Mouse (Mus musculus): Measurements from ENCODE around the gene Ddx27. TPM values are rescaled to one million over a fixed set of nuclear protein-coding genes. Genes with fewer than 3 reads are reported as not detected.
A peak's percentile ranks its signal among the peaks of the same experiment; 100 is the strongest.

Ddx27 gene
- 31.1 and 31.6 TPM in 2 replicates for polyA plus RNA-seq (2015; fragmentation: Nextera tagmentation; extraction: Ambion mirVana)

DNA sequence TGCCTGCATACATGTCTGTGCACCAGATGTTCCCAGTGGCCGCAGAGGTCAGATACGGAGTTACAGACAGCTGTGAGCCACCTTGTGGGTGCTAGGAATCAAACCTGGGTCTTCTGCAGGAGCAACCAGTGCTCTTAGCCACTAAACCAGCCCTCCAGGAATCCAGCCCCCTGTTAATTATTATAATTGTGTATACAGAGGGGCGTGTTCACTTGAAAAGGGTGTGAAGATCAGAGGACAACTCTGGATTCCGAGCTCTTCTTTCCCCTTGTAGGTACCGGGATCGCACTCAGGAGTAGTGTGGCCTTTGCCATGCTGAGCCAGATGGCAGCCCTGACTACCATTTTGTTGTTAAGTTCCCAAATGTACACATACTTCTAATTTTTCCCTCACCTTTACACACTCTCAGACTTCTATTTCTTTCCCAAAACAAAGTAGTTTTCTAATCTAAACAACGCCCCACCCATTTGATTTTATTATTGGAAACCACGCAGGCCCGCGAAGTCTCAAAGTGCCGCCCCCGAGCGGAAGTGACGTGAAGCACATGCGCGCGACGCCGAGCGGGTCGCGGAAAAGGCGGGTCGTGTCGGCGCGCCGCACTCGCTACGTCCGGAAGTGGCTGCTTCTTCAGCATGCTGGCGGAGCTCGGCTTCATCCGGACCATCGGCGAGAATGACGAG, at the start of gene Ddx27:
Ddx27 (plus strand) TSS at position 492 of the 680 bp plus-strand sequence.
- Histone ChIP-seq H3K27ac (replicated peaks) (peak within 1 kb of the TSS; percentile 79), H3K9me3 (no peaks in the 10 kb centered on the region), H3K36me3 (peaks cover 24% of the 10 kb centered on the region), H3K4me3 (peak within 1 kb of the TSS; percentile 98), H3K9ac (peak within 1 kb of the TSS; percentile 90), H3K4me1 (peaks cover 19% of the 10 kb centered on the region), H3K27me3 (replicated peaks) (no peaks in the 10 kb centered on the region), H3K4me2 (peak within 1 kb of the TSS; percentile 97)
- peak; percentile 81 for ATAC-seq (ENCODE audit: extremely low read depth, insufficient number of reproducible peaks, low FRiP score, low TSS enrichment)
- WGBS, result 3% methylated on average over 37 of the region's 37 CpGs

DNA sequence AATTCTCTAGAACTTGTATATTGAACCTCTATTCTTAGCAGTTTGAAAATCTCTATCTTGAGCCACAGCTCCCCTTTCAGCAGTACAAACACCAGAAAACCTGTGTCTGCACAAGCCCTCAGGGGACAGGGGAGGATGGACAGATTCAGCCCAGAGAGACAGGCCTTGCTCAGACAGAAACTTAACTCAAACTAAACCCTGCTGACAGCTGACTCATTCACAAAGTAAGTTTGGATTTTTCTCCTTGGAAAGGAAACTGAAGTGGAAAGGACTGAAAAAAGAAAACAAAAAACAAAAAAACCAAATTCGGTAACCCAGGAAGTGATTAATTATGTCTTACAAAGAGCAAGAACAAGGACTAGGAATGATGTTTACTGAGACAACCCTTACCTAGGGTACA, 41.8 kb upstream of the Ddx27 start:
- H3K9me3 ChIP-seq, result no peaks in the 10 kb centered on the region
- no peak overlapping the region for H3K9ac ChIP-seq
- WGBS, result 85% methylated on average over 1 of the region's 1 CpGs
- peaks cover 53% of the 10 kb centered on the region for H3K4me1 ChIP-seq
- H3K27ac ChIP-seq (replicated peaks), result 0 out of 2 replicates have a peak overlapping the region, but pooled peaks have one; percentile 12
- H3K36me3 ChIP-seq, result no peaks in the 10 kb centered on the region
- H3K4me2 ChIP-seq, result no peak overlapping the region
- no peaks in the 10 kb centered on the region for H3K27me3 ChIP-seq (replicated peaks)
- no peak for ATAC-seq (ENCODE audit: extremely low read depth, insufficient number of reproducible peaks, low FRiP score, low TSS enrichment)
- no peak overlapping the region for H3K4me3 ChIP-seq

DNA sequence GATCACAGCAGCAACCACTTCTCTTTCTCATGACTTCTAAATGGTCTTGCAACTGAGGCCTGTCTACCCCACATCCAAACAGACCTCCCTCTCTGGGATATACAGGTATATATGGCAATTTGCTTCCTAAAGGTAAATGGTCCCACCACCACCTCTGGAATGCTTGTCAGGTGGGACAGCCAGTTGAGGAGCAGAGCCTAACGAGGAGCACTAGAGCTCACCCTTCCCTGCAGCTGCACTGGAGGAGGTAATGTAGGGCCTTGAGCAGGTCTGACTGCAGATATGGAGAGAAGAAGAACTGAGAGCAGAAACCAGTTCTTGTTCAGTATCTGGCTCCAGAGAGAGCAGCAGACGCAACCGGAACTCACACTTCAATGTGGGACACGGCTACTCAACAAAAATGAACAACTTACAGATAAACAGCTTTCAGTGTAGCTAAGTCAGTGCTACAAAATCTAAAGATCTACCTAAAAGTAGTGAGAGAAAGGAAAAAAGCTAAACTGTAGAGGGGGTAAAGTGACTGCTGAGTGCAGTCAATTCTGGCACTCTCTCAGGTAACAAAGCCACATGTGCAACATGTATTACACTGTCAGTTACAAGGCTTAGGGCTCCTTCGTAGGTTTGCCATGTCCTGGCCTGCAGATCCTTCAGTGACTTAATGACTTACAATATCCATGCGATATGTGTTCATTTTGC, 40.7 kb upstream of the Ddx27 start:
- Histone ChIP-seq H3K4me3 (no peak overlapping the region), H3K4me2 (no peak overlapping the region), H3K4me1 (peaks cover 42% of the 10 kb centered on the region), H3K9ac (no peak overlapping the region; the same call in 1 of the 2 replicates), H3K27ac (replicated peaks) (0 out of 2 replicates have a peak overlapping the region, but pooled peaks have one; percentile 6), H3K36me3 (no peaks in the 10 kb centered on the region), H3K27me3 (replicated peaks) (no peaks in the 10 kb centered on the region), H3K9me3 (no peaks in the 10 kb centered on the region)
- 72% methylated on average over 6 of the region's 6 CpGs for WGBS
- ATAC-seq (ENCODE audit: extremely low read depth, insufficient number of reproducible peaks, low FRiP score, low TSS enrichment), result no peak

DNA sequence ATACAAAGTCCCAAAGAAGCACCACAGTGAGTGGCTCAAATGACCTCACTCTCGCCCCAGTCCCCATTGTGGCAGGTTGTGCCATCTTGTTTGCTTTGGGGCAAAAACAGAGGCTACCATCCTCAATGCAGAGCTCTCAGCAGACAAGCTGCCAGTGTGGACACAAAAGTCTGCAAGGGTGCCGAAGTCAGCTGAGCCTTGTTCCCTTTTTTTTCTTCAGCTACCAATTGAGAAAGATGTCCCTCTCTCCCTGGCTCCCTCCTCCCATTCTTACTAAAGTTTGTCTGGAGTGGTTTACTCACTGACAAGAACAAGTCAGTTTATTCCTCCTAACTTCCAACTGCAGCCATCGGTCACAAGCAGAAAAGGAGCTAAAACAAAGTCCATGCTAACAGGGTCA, 38.6 kb upstream of the Ddx27 start:
- WGBS, result 65% methylated on average over 3 of the region's 3 CpGs
- Histone ChIP-seq H3K9me3 (no peaks in the 10 kb centered on the region), H3K27ac (replicated peaks) (peak overlapping the region; percentile 62), H3K4me1 (peaks cover 36% of the 10 kb centered on the region), H3K27me3 (replicated peaks) (no peaks in the 10 kb centered on the region), H3K36me3 (no peaks in the 10 kb centered on the region), H3K4me2 (peak overlapping the region; percentile 43), H3K9ac (peak overlapping the region; percentile 67), H3K4me3 (no peak overlapping the region)
- ATAC-seq (ENCODE audit: extremely low read depth, insufficient number of reproducible peaks, low FRiP score, low TSS enrichment), result no peak

DNA sequence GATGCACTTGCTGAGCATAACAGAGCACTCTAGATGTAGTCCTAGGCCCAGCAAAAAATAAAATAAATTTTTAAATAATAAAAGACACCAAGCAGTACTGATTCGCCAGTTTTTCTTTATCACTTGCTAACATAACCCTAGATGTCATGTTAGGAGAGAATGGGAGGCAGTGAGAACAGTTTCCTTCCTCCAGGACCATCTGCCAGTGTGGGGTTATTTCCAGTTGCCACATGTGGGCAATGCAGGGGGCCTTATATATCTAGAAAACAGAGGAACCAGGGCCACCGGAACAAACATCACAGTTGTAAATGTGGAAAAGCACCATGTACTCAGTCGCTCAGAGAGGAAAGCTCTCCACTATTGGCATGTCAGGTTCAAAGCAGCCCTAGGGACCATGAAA, 37.5 kb upstream of the Ddx27 start:
- no peaks in the 10 kb centered on the region for H3K27me3 ChIP-seq (replicated peaks)
- H3K36me3 ChIP-seq, result no peaks in the 10 kb centered on the region
- no peak for ATAC-seq (ENCODE audit: extremely low read depth, insufficient number of reproducible peaks, low FRiP score, low TSS enrichment)
- H3K4me3 ChIP-seq, result no peak overlapping the region
- WGBS, result 62% methylated on average over 3 of the region's 3 CpGs
- H3K9me3 ChIP-seq, result no peaks in the 10 kb centered on the region
- peak overlapping the region; percentile 62; the same call in 1 of the 2 replicates for H3K27ac ChIP-seq (replicated peaks)
- H3K4me1 ChIP-seq, result peaks cover 41% of the 10 kb centered on the region
- no peak overlapping the region for H3K4me2 ChIP-seq
- no peak overlapping the region; the same call in 1 of the 2 replicates for H3K9ac ChIP-seq

DNA sequence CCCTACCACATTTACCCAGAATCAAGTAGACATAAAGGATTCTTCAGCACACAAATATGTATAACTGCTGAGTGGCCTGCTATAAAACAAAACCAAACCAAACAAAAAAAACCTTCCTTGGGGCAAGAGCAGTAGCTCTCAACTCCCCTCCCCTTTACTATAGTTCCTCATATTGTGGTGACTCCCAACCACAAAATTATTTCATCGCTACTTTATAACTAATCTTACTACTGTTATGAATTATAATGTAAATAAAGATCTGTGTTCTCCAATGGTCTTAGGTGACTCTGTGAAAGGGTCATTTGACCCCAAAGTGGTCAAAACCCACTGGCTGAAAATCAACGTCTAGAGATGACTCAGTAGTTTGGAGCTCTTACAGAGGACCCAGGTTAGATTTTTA, 34.8 kb upstream of the Ddx27 start:
- H3K4me1 ChIP-seq, result peaks cover 27% of the 10 kb centered on the region
- no peak for ATAC-seq (ENCODE audit: extremely low read depth, insufficient number of reproducible peaks, low FRiP score, low TSS enrichment)
- no peak overlapping the region for H3K4me2 ChIP-seq
- H3K9ac ChIP-seq, result no peak overlapping the region
- no peaks in the 10 kb centered on the region for H3K9me3 ChIP-seq
- H3K27me3 ChIP-seq (replicated peaks), result no peaks in the 10 kb centered on the region
- H3K27ac ChIP-seq (replicated peaks), result no peak overlapping the region
- WGBS, result 84% methylated on average over 2 of the region's 2 CpGs
- no peak overlapping the region for H3K4me3 ChIP-seq
- no peaks in the 10 kb centered on the region for H3K36me3 ChIP-seq

DNA sequence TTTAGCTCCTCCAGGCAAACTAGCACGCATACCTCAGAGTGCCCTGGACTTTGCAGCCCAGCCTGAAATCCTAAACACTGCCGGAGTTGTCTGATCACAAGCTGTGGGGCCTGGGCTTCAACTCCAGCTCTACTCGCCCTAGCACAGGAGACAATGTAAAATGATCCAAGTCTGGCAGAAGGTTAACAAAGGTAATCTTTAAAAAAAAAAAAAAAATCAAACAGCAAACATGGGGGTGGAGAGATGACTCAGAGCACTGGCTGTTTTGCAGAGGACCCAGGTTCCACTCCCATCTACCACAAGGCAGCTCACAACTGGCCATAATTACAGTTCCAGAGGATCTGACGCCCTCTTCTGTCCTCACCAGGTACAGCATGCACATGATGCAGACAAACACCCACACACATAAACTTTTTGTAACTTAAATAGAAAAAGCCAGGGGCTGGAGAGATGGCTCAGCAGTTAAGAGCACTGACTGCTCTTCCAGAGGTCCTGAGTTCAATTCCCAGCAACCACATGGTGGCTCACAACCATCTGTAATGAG, 31.6 kb upstream of the Ddx27 start:
- Histone ChIP-seq H3K9me3 (no peaks in the 10 kb centered on the region), H3K4me3 (no peak overlapping the region), H3K9ac (no peak overlapping the region), H3K27me3 (replicated peaks) (no peaks in the 10 kb centered on the region), H3K27ac (replicated peaks) (no peak overlapping the region), H3K4me2 (no peak overlapping the region), H3K36me3 (no peaks in the 10 kb centered on the region), H3K4me1 (peaks cover 10% of the 10 kb centered on the region)
- no peak for ATAC-seq (ENCODE audit: extremely low read depth, insufficient number of reproducible peaks, low FRiP score, low TSS enrichment)
- 75% methylated on average over 4 of the region's 4 CpGs for WGBS

DNA sequence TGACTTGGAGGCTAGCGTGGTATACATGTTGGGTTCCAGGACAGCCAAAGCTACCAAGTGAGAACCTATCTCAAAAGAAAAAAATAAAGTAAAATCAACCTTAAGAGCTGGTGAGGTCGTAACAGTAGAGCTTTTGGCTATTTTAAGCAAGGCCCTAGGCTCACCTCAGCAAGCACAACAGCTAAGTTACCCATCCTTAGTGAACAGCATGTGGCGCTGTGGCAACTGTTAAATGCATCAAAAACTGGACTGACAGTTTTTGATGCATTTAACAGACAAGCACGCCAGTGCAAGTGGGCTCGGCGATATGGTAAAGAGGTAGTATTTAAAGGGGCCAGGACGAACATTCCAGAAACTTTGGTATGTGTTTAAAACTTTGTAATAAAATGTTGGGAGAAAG, 24.1 kb upstream of the Ddx27 start:
- Histone ChIP-seq H3K27me3 (replicated peaks) (no peaks in the 10 kb centered on the region), H3K9ac (no peak overlapping the region), H3K4me2 (no peak overlapping the region), H3K27ac (replicated peaks) (no peak overlapping the region), H3K36me3 (no peaks in the 10 kb centered on the region), H3K4me3 (no peak overlapping the region), H3K4me1 (peaks cover 63% of the 10 kb centered on the region), H3K9me3 (no peaks in the 10 kb centered on the region)
- ATAC-seq (ENCODE audit: extremely low read depth, insufficient number of reproducible peaks, low FRiP score, low TSS enrichment), result no peak
- 64% methylated on average over 7 of the region's 7 CpGs for WGBS

DNA sequence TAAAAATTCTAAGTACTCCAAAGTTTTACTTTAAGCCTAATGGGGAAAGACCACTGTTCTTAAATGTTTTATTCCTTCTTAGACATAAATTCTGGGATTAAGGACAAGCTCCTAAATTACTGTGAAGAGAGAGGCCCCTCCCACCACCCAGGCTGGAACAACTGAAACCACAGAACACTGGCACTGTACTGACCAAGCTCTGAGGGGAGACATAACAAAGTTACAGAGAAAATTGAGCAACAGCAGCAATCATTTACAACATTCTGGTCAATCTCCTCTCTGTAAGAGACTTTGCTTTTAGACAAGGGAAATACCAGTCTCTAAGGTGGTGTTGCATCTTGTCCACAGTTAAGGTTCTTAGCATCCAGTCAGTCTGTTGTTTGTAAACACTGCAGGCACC, 23.0 kb upstream of the Ddx27 start:
- no peaks in the 10 kb centered on the region for H3K36me3 ChIP-seq
- H3K4me3 ChIP-seq, result no peak overlapping the region
- no peak overlapping the region for H3K27ac ChIP-seq (replicated peaks)
- ATAC-seq (ENCODE audit: extremely low read depth, insufficient number of reproducible peaks, low FRiP score, low TSS enrichment), result no peak
- no peaks in the 10 kb centered on the region for H3K27me3 ChIP-seq (replicated peaks)
- H3K4me2 ChIP-seq, result no peak overlapping the region
- peak overlapping the region; percentile 59 for H3K9ac ChIP-seq
- H3K4me1 ChIP-seq, result peaks cover 67% of the 10 kb centered on the region
- no peaks in the 10 kb centered on the region for H3K9me3 ChIP-seq

DNA sequence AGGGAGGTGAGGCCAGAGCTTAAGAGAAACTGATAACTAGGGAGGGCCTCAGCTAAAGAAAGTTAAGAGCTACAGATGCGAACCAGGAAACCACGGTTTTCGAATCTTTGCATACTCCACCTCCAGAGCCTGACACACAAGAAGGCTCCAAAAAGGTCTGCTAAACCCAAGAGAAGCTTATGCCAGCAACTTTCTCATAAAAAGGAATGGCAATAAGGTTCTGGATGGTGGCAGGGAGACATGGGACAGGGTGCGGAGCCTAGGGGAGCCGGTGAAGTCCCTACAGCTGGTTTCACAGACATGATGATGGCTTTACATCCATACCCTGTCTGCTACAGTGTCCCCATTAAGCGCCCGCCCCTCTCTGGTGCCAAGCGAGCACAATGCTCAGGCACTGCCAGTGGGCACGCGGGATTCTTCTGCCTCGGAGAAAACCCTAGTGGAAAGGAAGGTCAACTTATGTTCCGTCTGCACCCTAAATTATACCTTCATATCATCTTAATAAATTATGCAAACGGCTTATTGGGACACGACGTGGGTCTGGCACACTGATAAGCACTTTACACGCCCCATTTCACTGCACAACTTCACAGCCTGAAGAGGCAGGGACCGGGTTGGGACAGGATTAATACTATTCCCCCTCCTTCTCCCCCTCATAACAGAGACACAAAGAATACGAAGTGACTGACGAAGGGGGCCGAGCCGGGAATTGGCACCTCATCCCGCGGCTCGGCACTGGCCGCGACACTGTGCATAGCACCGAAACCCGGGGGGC, 19.8 kb upstream of the Ddx27 start:
- ATAC-seq (ENCODE audit: extremely low read depth, insufficient number of reproducible peaks, low FRiP score, low TSS enrichment), result no peak
- Histone ChIP-seq H3K27ac (replicated peaks) (peak overlapping the region; percentile 99), H3K27me3 (replicated peaks) (no peaks in the 10 kb centered on the region), H3K4me2 (peak overlapping the region; percentile 79), H3K4me3 (peak overlapping the region; percentile 98), H3K4me1 (peaks cover 56% of the 10 kb centered on the region), H3K36me3 (no peaks in the 10 kb centered on the region), H3K9ac (peak overlapping the region; percentile 99), H3K9me3 (no peaks in the 10 kb centered on the region)
- WGBS, result 2% methylated on average over 28 of the region's 28 CpGs
